Mouse (Mus musculus) stomach, embryonic 14.5 days (tissue): ENCODE data around the gene 2610528J11Rik. TPM values are rescaled to one million over a fixed set of nuclear protein-coding genes. Genes with fewer than 3 reads are reported as not detected.
A peak's percentile ranks its signal among the peaks of the same experiment; 100 is the strongest.
"Not testable (repeated sequence)": the region's sequence is repeated elsewhere in the genome, so short reads cannot be mapped to it uniquely, and the experiment has no call there.

ENCODE experiments used
- ATAC-seq: fragments of 200-750 bp; cut with Nextera tagmentation; 2 replicates; pipeline ENCODE4 v1.8.0; 2017; ENCODE audit warnings: low read depth, moderate TSS enrichment; ENCODE audit not compliant: insufficient number of reproducible peaks, insufficient read depth, low FRiP score
- H3K27ac ChIP-seq: fragments of 300-500 bp; sonication (generic); 2 replicates; pipeline ENCODE4 v1.5.1; 2014; ENCODE audit warnings: mild to moderate bottlenecking, low read length, moderate library complexity, mixed read lengths
- H3K27me3 ChIP-seq: fragments of 300-500 bp; sonication (generic); 2 replicates; pipeline ENCODE4 v1.6.1; 2014; ENCODE audit warnings: low read length, control low read depth, mixed read lengths; ENCODE audit not compliant: control insufficient read depth, insufficient read depth
- H3K36me3 ChIP-seq: fragments of 300-500 bp; sonication (generic); 2 replicates; pipeline ENCODE4 v1.6.1; 2014; ENCODE audit warnings: mild to moderate bottlenecking, control low read depth, low read length, moderate library complexity, mixed read lengths; ENCODE audit not compliant: control insufficient read depth, insufficient read depth
- H3K4me1 ChIP-seq: fragments of 300-500 bp; sonication (generic); 2 replicates; pipeline ENCODE4 v1.6.1; 2014; ENCODE audit warnings: low read length, control low read depth, mixed read lengths; ENCODE audit not compliant: control insufficient read depth, insufficient read depth
- H3K4me2 ChIP-seq: fragments of 300-500 bp; sonication (generic); replicated peaks from 2 replicates; pipeline ENCODE4 v1.6.1; 2014; ENCODE audit warnings: low read depth, low read length, control low read depth
- H3K4me3 ChIP-seq: fragments of 300-500 bp; sonication (generic); 2 replicates; pipeline ENCODE4 v1.5.1; 2014; ENCODE audit warnings: low read depth, low read length, control low read depth
- H3K9ac ChIP-seq: fragments of 300-500 bp; sonication (generic); replicated peaks from 2 replicates; pipeline ENCODE4 v1.6.1; 2014; ENCODE audit warnings: low read depth, mild to moderate bottlenecking, control low read depth, low read length, moderate library complexity, mixed read lengths
- H3K9me3 ChIP-seq: fragments of 300-500 bp; sonication (generic); 2 replicates; pipeline ENCODE4 v1.6.1; 2016; ENCODE audit warnings: low read depth, low read length, control low read depth; ENCODE audit not compliant: control insufficient read depth
- WGBS: fragments of 180-500 bp; shearing (Covaris S2); extraction: QIAGEN DNeasy Blood & Tissue Kit; methylation state at CpG from one replicate; pipeline ENCODE4 v1.1.7; 2014; 5-methylcytosine and 5-hydroxymethylcytosine counted together
- polyA plus RNA-seq: library from polyadenylated mRNA; unstranded; fragments of >200 nt; fragmentation: Nextera tagmentation; extraction: Ambion mirVana; gene quantifications from 2 replicates; pipeline ENCODE4 v1.2.1, GENCODE M21; 2014

The 2610528J11Rik gene
- polyA plus RNA-seq, 1 experiment from 2014 or later, result 17.9 TPM

DNA sequence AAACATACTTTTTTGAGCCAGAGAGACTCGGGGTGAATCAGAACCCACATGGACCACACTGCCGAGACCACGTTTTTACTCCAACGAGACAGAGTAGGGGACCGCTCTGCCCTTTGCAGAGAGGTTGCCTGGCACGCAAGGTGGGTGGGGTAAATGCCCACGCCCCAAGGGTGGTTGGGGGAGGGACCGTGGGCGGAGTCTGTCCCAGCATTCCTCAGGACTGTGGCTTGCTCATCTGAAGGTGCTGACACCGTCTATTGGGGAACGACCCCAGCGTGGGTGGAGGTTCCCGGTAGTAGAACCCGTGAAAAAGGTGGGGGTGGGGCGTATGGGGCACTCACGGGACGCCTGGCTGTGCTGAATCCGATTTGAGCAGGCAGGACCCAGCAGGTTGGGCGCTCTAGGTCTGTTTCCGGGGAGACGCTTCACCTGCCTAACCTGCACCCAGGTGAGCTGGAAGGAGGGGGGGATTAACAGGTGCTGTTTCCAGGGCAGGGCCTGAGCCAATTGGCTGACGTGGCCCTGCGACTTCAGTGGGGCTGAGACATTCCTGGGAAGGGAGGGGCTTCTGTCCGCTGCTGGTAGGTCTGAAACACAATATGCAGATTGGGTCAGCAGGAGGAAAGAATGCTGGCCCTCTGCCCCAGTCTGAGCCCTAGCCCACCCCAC is 16.9 kb downstream of the 2610528J11Rik start, which contains the start of gene Tmem125:
TSS of gene Tmem125 (minus strand) at position 453 of the 669 bp plus-strand sequence.
- peak; percentile 89 for ATAC-seq
- Histone ChIP-seq H3K9me3 (no peaks in the 10 kb centered on the region), H3K9ac (no peak within 1 kb of the TSS), H3K27me3 (no peaks in the 10 kb centered on the region), H3K27ac (peak within 1 kb of the TSS; percentile 82), H3K4me2 (peak within 1 kb of the TSS; percentile 48), H3K4me3 (peak within 1 kb of the TSS; percentile 27), H3K36me3 (no peaks in the 10 kb centered on the region), H3K4me1 (0 out of 2 replicates have a peak, but pooled peaks cover 8% of the 10 kb centered on the region)
- WGBS, result 1% methylated on average over 24 of the region's 24 CpGs

DNA sequence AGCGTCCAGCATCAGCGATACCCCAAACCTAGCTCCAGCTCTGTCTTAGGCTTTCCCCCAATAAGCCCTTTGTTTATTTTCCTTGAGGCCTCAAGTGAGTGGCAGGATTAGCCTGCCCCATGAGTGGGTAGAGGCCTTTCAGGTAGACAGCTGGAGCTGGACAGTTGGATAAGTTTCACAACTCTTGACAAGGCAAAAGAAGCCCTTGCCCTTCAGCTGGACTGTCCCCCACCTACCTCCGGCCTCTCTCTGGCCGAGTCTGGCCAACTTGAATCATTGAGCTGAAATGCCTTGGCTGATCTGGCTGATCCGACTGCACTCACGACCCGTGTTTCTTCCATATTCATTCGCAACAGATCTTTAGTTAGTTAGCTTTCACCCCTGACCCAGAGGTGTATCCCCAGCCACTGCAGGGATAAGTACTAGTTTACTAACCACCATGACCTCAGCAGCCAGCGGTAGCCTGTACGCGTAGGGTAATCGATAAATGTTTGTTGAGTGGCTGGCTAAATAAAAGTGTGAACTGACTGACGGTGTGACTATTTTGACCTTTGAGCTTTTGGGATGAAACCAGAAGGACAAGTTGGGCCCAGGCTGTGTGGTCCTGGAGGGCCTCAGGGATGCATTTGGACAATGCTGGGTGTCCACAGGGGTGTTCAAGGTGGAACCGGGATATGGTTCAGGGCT is 17.8 kb downstream of the 2610528J11Rik start:
- no peak for ATAC-seq
- H3K4me3 ChIP-seq, result peak overlapping the region; percentile 27; the same call in 1 of the 2 replicates
- no peaks in the 10 kb centered on the region for H3K9me3 ChIP-seq
- no peaks in the 10 kb centered on the region for H3K36me3 ChIP-seq
- 0 out of 2 replicates have a peak, but pooled peaks cover 8% of the 10 kb centered on the region for H3K4me1 ChIP-seq
- peak overlapping the region; percentile 48 for H3K4me2 ChIP-seq
- H3K9ac ChIP-seq, result no peak overlapping the region
- no peaks in the 10 kb centered on the region for H3K27me3 ChIP-seq
- 55% methylated on average over 14 of the region's 14 CpGs for WGBS
- H3K27ac ChIP-seq, result peak overlapping the region; percentile 82

GRCm38 (mm10) chr4:118547424-118548129 is 20.8 kb downstream of the 2610528J11Rik start:
- not testable (repeated sequence) for H3K27ac ChIP-seq, H3K9me3 ChIP-seq, ATAC-seq, H3K36me3 ChIP-seq, H3K4me3 ChIP-seq, H3K27me3 ChIP-seq, H3K4me2 ChIP-seq, H3K4me1 ChIP-seq, H3K9ac ChIP-seq
- WGBS, result 89% methylated on average over 22 of the region's 23 CpGs

DNA sequence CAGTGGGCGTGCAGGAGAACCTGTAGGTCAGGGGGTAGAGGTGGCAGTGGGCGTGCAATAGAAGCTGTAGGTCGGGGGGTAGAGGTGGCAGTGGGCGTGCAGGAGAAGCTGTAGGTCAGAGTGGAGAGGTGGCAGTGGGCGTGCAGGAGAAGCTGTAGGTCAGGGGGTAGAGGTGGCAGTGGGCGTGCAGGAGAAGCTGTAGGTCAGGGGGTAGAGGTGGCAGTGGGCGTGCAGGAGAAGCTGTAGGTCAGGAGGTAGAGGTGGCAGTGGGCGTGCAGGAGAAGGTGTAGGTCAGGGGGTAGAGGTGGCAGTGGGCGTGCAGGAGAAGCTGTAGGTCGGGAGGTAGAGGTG is 21.3 kb downstream of the 2610528J11Rik start:
- H3K4me2 ChIP-seq, H3K36me3 ChIP-seq, H3K27me3 ChIP-seq, ATAC-seq, H3K27ac ChIP-seq, H3K4me1 ChIP-seq, H3K4me3 ChIP-seq, H3K9me3 ChIP-seq, H3K9ac ChIP-seq: not testable (repeated sequence)
- 84% methylated on average over 10 of the region's 10 CpGs for WGBS

GRCm38 (mm10) chr4:118553039-118553649 is 26.3 kb downstream of the 2610528J11Rik start:
- H3K4me1 ChIP-seq, result no peaks in the 10 kb centered on the region
- H3K4me2 ChIP-seq, result no peak overlapping the region
- H3K36me3 ChIP-seq, result no peaks in the 10 kb centered on the region
- H3K27me3 ChIP-seq, result no peaks in the 10 kb centered on the region
- no peak overlapping the region for H3K27ac ChIP-seq
- ATAC-seq, result no peak
- H3K9me3 ChIP-seq, result no peaks in the 10 kb centered on the region
- H3K4me3 ChIP-seq, result no peak overlapping the region
- no peak overlapping the region for H3K9ac ChIP-seq
- WGBS, result 63% methylated on average over 3 of the region's 3 CpGs

- Histone ChIP-seq H3K27me3 (no peaks in the 10 kb centered on the region), H3K9me3 (no peaks in the 10 kb centered on the region), H3K4me2 (no peak overlapping the region), H3K9ac (no peak overlapping the region), H3K27ac (no peak overlapping the region), H3K4me3 (no peak overlapping the region), H3K4me1 (no peaks in the 10 kb centered on the region), H3K36me3 (no peaks in the 10 kb centered on the region)
- WGBS, result 70% methylated on average over 13 of the region's 13 CpGs
- no peak for ATAC-seq
Measured at GRCm38 (mm10) chr4:118564062-118564925, 37.5 kb downstream of the 2610528J11Rik start.

DNA sequence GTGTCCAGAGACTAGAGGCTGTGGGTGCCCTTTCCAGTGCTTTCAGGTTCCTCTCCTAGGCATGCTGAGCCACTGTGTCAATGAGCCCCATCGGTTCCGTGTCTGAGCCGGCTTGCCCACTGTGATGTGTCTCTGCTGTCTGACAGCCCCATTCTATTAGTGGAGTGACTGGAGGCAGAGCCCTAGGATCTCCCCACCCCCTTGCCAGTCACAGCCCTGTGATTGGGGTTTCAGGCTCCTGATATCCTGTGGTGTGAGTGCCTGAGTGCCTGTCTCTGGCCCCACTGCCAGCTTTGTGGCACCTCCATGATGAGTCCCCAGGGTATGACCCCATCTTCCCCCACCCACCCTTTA is 38.1 kb downstream of the 2610528J11Rik start:
- H3K36me3 ChIP-seq, result no peaks in the 10 kb centered on the region
- no peak overlapping the region for H3K27ac ChIP-seq
- H3K9ac ChIP-seq, result no peak overlapping the region
- ATAC-seq, result no peak
- H3K4me1 ChIP-seq, result no peaks in the 10 kb centered on the region
- H3K9me3 ChIP-seq, result no peaks in the 10 kb centered on the region
- no peak overlapping the region for H3K4me2 ChIP-seq
- H3K27me3 ChIP-seq, result no peaks in the 10 kb centered on the region
- no peak overlapping the region for H3K4me3 ChIP-seq
- WGBS, result 65% methylated on average over 3 of the region's 3 CpGs
